Mouse (Mus musculus) stomach, embryonic 16.5 days (tissue): ENCODE results near the gene Vsig10. TPM values are rescaled to one million over a fixed set of nuclear protein-coding genes. Genes with fewer than 3 reads are reported as not detected.

ENCODE experiments used
- ATAC-seq: fragments of 200-750 bp; cut with Nextera tagmentation; 2 replicates; pipeline ENCODE4 v1.8.0; 2017; ENCODE audit warnings: moderate number of reproducible peaks, moderate TSS enrichment; ENCODE audit not compliant: insufficient read depth, low FRiP score
- H3K27ac ChIP-seq: fragments of 300-500 bp; sonication (generic); 2 replicates; pipeline ENCODE4 v1.5.1; 2014; ENCODE audit warnings: low read length
- H3K27me3 ChIP-seq: fragments of 300-500 bp; sonication (generic); 2 replicates; pipeline ENCODE4 v1.6.1; 2014; ENCODE audit warnings: low read length, control low read depth, mixed read lengths; ENCODE audit not compliant: control insufficient read depth, insufficient read depth
- H3K36me3 ChIP-seq: fragments of 300-500 bp; sonication (generic); 2 replicates; pipeline ENCODE4 v1.6.1; 2014; ENCODE audit warnings: low read length; ENCODE audit not compliant: control insufficient read depth, insufficient read depth
- H3K4me1 ChIP-seq: fragments of 300-500 bp; sonication (generic); 2 replicates; pipeline ENCODE4 v1.6.1; 2014; ENCODE audit warnings: low read length, control low read depth, mixed read lengths; ENCODE audit not compliant: control insufficient read depth, insufficient read depth
- H3K4me2 ChIP-seq: fragments of 300-500 bp; sonication (generic); 2 replicates; pipeline ENCODE4 v1.6.1; 2014; ENCODE audit warnings: low read depth, low read length, mixed read lengths
- H3K4me3 ChIP-seq: fragments of 300-500 bp; sonication (generic); replicated peaks from 2 replicates; pipeline ENCODE4 v1.5.1; 2014; ENCODE audit warnings: mild to moderate bottlenecking, low read length
- H3K9ac ChIP-seq: fragments of 300-500 bp; sonication (generic); 2 replicates; pipeline ENCODE4 v1.6.1; 2014; ENCODE audit warnings: low read length
- H3K9me3 ChIP-seq: fragments of 300-500 bp; sonication (generic); replicated peaks from 2 replicates; pipeline ENCODE4 v1.6.1; 2016; ENCODE audit warnings: low read length, control low read depth; ENCODE audit not compliant: control insufficient read depth
- WGBS: fragments of 180-500 bp; shearing (Covaris S2); extraction: QIAGEN DNeasy Blood & Tissue Kit; methylation state at CpG from one replicate; pipeline ENCODE4 v1.1.7; 2014; 5-methylcytosine and 5-hydroxymethylcytosine counted together
- polyA plus RNA-seq: library from polyadenylated mRNA; unstranded; fragments of >200 nt; fragmentation: Nextera tagmentation; extraction: Ambion mirVana; gene quantifications from 2 replicates; pipeline ENCODE4 v1.2.1, GENCODE M21; 2015

The Vsig10 gene
- polyA plus RNA-seq, 1 experiment from 2014 or later = 22.5 TPM

- Histone ChIP-seq H3K4me3 (no peak overlapping the region), H3K27me3 (no peaks in the 10 kb centered on the region), H3K4me1 (peaks cover 53% of the 10 kb centered on the region), H3K27ac (peak overlapping the region; percentile 94), H3K9ac (no peak overlapping the region), H3K36me3 (no peaks in the 10 kb centered on the region), H3K4me2 (peak overlapping the region; percentile 36; the same call in 1 of the 2 replicates), H3K9me3 (no peaks in the 10 kb centered on the region)
- no peak for ATAC-seq
- WGBS = 87% methylated on average over 4 of the region's 4 CpGs
Measured at GRCm38 (mm10) chr5:117361590-117361989, 42.7 kb downstream of the Vsig10 start.

DNA sequence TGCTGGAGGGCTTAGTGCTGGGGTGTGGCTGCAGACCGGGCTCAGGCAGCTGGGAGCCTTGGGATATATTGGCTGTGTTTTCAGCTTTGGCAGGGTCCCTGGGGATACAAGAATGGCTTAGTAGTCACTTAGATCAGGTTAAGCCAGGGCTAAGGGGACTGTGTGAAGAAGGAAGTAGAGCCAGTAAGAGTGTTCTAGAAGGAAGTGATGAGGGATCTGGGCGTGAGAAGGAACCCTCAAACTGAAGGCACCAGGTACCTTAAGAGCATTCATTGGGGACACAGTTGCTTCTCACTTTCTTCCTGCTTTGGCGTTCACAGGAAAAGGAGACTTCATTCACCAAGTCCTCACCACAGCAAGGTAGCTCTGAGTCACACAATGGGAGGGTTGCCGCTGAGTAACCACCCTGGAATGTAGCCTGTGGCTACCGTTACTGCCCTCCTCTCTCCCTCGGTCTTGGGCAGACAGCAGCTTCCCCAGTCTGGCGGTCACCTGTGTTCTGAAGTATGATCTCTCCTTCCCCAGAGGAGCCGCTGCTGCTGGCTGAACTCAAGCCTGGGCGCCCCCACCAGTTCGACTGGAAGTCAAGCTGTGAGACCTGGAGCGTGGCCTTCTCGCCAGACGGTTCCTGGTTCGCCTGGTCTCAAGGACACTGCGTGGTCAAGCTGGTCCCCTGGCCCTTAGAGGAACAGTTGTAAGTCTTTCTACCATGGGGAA is 44.3 kb downstream of the Vsig10 start:
- peak; percentile 42; the same call in 1 of the 2 replicates for ATAC-seq
- peak overlapping the region; percentile 7; the same call in 1 of the 2 replicates for H3K4me2 ChIP-seq
- H3K4me1 ChIP-seq = peaks cover 53% of the 10 kb centered on the region
- peak overlapping the region; percentile 74 for H3K27ac ChIP-seq
- H3K27me3 ChIP-seq = no peaks in the 10 kb centered on the region
- H3K36me3 ChIP-seq = 0 out of 2 replicates have a peak, but pooled peaks cover 3% of the 10 kb centered on the region
- no peaks in the 10 kb centered on the region for H3K9me3 ChIP-seq
- 50% methylated on average over 15 of the region's 15 CpGs for WGBS
- H3K9ac ChIP-seq = 0 out of 2 replicates have a peak overlapping the region, but pooled peaks have one; percentile 18
- H3K4me3 ChIP-seq = no peak overlapping the region

DNA sequence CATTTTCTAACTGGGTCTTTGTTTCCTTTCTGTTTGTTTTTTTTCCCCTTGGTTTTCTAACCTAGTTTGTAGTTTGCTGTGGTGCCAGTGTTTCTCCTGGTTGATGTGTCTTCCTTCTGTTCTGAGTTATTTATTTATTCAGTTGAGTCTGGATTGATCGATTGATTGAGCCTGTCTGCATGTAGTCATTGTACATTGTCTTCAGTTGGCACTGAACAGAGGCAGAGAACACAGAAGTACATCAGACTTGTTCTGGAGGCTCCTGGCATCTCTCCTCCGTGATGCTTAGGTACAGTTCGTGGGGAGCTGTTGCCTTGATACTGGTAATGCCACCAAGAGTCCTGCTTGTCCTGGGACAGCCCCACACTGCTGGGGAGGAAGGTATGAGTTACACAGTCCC is 45.9 kb downstream of the Vsig10 start:
- Histone ChIP-seq H3K9me3 (no peaks in the 10 kb centered on the region), H3K27me3 (no peaks in the 10 kb centered on the region), H3K9ac (no peak overlapping the region), H3K36me3 (peaks cover 7% of the 10 kb centered on the region; the same call in 1 of the 2 replicates), H3K4me3 (no peak overlapping the region), H3K4me1 (peaks cover 49% of the 10 kb centered on the region), H3K4me2 (no peak overlapping the region), H3K27ac (no peak overlapping the region)
- ATAC-seq = no peak
- WGBS = 87% methylated on average over 3 of the region's 3 CpGs

DNA sequence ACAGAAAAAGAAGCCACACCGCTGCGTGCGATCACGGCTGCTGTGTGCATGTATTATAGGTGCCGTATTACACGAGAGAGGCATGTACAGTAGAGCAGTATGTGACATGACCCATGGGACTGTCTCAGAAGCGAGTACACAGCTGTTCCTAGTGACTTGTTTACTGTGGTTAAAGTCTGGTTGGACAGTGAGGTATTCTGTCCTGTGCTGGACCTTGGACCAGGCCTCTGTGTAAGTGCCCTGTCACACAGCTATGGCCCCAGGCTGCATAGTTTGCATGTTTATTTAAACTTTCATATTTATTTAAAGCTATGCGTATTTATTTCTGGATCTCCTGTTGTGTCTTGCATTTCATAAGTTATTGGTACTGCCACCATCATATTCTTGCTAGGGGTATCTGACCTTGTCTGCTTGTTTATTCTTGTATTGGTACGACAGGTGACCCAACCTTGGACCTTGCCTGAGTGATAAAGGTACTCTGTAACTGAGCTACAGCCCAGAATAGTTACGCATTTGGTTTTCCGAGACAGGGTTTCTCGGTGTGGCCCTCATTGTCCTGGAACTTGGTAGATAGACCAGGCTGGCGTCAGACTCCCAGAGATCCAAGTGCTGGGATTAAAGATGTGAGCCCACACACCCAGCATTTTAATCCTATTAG is 47.1 kb downstream of the Vsig10 start:
- peak; percentile 35; the same call in 1 of the 2 replicates for ATAC-seq
- H3K27ac ChIP-seq = peak overlapping the region; percentile 53

DNA sequence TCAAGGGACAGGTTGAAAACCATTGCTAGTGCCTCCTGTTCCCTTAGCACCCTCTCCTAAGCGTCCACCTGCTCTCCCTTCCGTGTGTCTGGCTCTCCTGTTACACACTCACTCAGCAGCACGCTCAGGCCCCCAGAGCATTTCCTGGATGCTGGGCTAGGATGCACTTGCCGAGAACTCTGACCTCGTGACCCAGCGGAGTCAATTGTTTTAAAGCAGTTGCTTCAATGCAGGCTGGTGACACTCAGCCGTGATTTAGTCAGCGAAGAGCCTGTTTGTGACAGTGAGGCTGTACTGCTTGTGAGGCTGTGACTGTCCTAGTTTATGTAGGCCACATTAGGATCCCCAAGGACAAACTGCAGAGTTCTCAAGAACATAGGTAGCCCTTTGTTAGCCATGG is 48.3 kb downstream of the Vsig10 start:
- no peak for ATAC-seq
- no peak overlapping the region for H3K4me3 ChIP-seq
- 40% methylated on average over 8 of the region's 8 CpGs for WGBS
- no peak overlapping the region for H3K4me2 ChIP-seq
- H3K9me3 ChIP-seq = no peaks in the 10 kb centered on the region
- no peaks in the 10 kb centered on the region for H3K27me3 ChIP-seq
- H3K4me1 ChIP-seq = peaks cover 26% of the 10 kb centered on the region
- no peak overlapping the region for H3K9ac ChIP-seq
- H3K27ac ChIP-seq = no peak overlapping the region
- H3K36me3 ChIP-seq = peaks cover 7% of the 10 kb centered on the region; the same call in 1 of the 2 replicates

More for the DNA sequence above, 47.1 kb downstream of the Vsig10 start:
- Histone ChIP-seq H3K4me2 (no peak overlapping the region), H3K9ac (no peak overlapping the region), H3K9me3 (no peaks in the 10 kb centered on the region), H3K36me3 (peaks cover 7% of the 10 kb centered on the region; the same call in 1 of the 2 replicates), H3K4me1 (peaks cover 36% of the 10 kb centered on the region), H3K27me3 (no peaks in the 10 kb centered on the region), H3K4me3 (no peak overlapping the region)
- WGBS = 74% methylated on average over 13 of the region's 13 CpGs

DNA sequence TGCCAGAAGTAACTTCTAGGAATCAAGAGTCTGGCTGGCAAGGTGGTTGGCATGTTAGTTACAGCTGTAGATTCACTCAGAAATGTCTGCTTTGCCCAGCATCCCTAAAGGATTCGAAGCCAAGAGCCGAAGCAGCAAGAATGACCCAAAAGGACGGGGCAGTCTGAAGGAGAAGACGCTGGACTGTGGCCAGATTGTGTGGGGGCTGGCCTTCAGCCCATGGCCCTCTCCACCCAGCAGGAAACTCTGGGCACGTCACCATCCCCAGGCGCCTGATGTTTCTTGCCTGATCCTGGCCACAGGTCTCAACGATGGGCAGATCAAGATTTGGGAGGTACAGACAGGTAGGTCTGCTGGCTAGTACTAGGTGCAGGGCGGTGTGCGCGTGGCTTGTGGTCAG is 51.7 kb downstream of the Vsig10 start:
- Histone ChIP-seq H3K4me2 (no peak overlapping the region), H3K9ac (no peak overlapping the region), H3K27me3 (no peaks in the 10 kb centered on the region), H3K4me1 (peaks cover 10% of the 10 kb centered on the region), H3K36me3 (peaks cover 17% of the 10 kb centered on the region), H3K9me3 (no peaks in the 10 kb centered on the region), H3K27ac (no peak overlapping the region), H3K4me3 (no peak overlapping the region)
- no peak for ATAC-seq
- 88% methylated on average over 10 of the region's 10 CpGs for WGBS

DNA sequence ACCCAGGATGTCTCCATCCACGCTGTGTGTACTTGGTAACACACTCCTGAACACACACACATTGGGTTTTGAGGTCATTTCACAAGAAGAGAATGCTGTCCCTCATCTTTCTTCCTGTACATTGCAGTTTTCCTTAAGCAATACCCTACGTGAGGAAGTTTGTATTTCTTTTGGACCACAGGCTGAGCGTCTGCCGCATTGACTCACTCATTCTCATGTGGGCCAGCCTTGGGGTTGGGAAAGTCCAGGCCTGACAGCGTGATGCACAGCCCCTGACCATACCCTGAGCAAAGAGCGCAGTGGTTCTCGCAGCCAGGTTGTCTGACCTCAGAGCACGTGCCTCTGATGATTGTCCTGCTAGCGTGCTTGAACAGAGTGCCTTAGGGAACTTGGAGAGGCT is 54.5 kb downstream of the Vsig10 start:
- Histone ChIP-seq H3K36me3 (peaks cover 19% of the 10 kb centered on the region), H3K4me3 (no peak overlapping the region), H3K9me3 (no peaks in the 10 kb centered on the region), H3K27ac (no peak overlapping the region), H3K4me2 (no peak overlapping the region), H3K9ac (no peak overlapping the region), H3K27me3 (no peaks in the 10 kb centered on the region), H3K4me1 (no peaks in the 10 kb centered on the region)
- ATAC-seq = no peak
- 89% methylated on average over 9 of the region's 9 CpGs for WGBS

DNA sequence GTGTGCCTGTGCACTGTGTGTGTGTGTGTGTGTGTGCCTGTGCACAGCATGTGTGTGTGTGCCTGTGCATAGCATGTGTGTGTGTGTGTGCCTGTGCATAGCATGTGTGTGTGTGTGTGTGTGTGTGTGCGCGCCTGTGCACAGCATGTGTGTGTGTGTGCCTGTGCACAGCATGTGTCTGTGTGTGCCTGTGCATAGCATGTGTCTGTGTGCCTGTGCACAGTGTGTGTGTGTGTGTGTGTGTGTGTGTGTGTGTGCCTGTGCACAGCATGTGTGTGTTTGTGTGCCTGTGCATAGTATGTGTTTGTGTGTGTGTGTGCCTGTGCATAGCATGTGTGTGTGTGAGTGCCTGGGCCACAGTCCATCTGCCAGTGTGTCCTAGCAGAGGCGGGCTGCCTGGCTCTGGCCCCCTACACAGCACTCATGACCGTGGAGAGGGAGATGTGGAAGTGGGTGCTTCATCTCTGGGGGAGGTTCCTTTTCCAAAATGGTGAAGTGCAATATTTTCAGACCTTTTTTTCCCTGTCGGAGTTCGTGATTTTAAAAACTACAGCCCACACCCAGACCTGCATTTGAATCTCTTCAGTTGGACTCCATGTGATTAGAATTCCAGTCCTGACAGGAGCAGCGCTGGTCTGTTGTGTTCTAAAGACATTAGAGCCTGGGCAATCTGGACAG is 55.6 kb downstream of the Vsig10 start:
- no peak overlapping the region for H3K4me2 ChIP-seq
- H3K27ac ChIP-seq = no peak overlapping the region
- peaks cover 14% of the 10 kb centered on the region for H3K36me3 ChIP-seq
- H3K4me1 ChIP-seq = no peaks in the 10 kb centered on the region
- no peak overlapping the region for H3K9ac ChIP-seq
- no peaks in the 10 kb centered on the region for H3K9me3 ChIP-seq
- H3K4me3 ChIP-seq = no peak overlapping the region
- 85% methylated on average over 7 of the region's 7 CpGs for WGBS
- no peak for ATAC-seq
- H3K27me3 ChIP-seq = no peaks in the 10 kb centered on the region

DNA sequence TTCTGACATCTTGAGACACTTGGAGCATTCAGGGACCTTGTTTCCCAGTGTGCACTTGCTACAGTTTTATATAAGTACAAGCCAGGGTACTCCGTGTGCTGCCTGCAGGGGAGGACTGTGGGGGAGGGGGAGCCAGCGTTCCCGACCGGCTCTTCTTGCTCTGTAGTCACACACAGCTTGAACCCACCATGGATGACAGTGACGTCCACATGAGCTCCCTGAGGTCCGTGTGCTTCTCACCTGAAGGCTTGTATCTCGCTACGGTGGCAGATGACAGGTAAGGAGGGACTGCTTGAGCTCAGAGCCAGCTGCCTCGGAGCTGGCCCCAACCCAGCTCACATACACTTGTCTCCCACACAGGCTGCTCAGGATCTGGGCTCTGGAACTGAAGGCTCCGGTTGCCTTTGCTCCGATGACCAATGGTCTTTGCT is 57.5 kb downstream of the Vsig10 start:
- H3K27me3 ChIP-seq = no peaks in the 10 kb centered on the region
- H3K4me3 ChIP-seq = no peak overlapping the region
- WGBS = 77% methylated on average over 11 of the region's 11 CpGs
- H3K27ac ChIP-seq = no peak overlapping the region
- H3K36me3 ChIP-seq = peaks cover 14% of the 10 kb centered on the region
- H3K4me2 ChIP-seq = no peak overlapping the region
- no peak overlapping the region for H3K9ac ChIP-seq
- ATAC-seq = no peak
- no peaks in the 10 kb centered on the region for H3K9me3 ChIP-seq
- no peaks in the 10 kb centered on the region for H3K4me1 ChIP-seq
